13 mouse cellular contexts compared by ENCODE assay signal in genomic region chr19:6919431-6919830, GRCm38 (mm10). TPM values are rescaled to one million over a fixed set of nuclear protein-coding genes. Genes with fewer than 3 reads are reported as not detected.
A peak's percentile ranks its signal among the peaks of the same experiment; 100 is the strongest.
DNase-seq lines count a peak whose midpoint lies in the region; ATAC-seq and TF ChIP-seq lines count a peak whose summit lies in the region.
"Had no signal": no experiment of that assay in that cellular context is flagged by ENCODE, and none has a peak within 500 bp of the region (broad histone marks: within the 10 kb centered on the region; RNA-seq: fewer than 3 reads in every experiment).

No protein-coding gene starts in this region.

- TF ChIP-seq CTCF in kidney, postnatal 0 days (IDR thresholded peaks at IDR 0.05; ENCODE audit: low read depth) = no peak
- TF ChIP-seq CTCF in C2C12 (IDR thresholded peaks at IDR 0.05; ENCODE audit: control insufficient read depth, insufficient read depth, insufficient read length) = no peak

- H3K9me3 ChIP-seq in heart, embryonic 13.5 days = no peaks in the 10 kb centered on the region
- H3K9me3 ChIP-seq in kidney, postnatal 0 days (replicated peaks; ENCODE audit: low read length) = no peaks in the 10 kb centered on the region
- no peaks in the 10 kb centered on the region for H3K9me3 ChIP-seq in intestine, embryonic 14.5 days (ENCODE audit: control insufficient read depth, low read length)
- H3K9me3 ChIP-seq: embryonic facial prominence, embryonic 10.5 days had no signal

- H3K79me2 ChIP-seq in C2C12 (ENCODE audit: control insufficient read depth, insufficient read depth) = peaks cover 31% of the 10 kb centered on the region

- H3ac ChIP-seq in C2C12 (ENCODE audit: control insufficient read depth, insufficient read length, low read depth) = no peak overlapping the region

- no peak for ATAC-seq in heart, embryonic 13.5 days (ENCODE audit: extremely low read depth, insufficient number of reproducible peaks, low FRiP score, low TSS enrichment)
- ATAC-seq in kidney, postnatal 0 days (replicated peaks; ENCODE audit: low FRiP score, low read depth) = no peak
- ATAC-seq in intestine, embryonic 14.5 days (replicated peaks; ENCODE audit: low FRiP score, low TSS enrichment, low read depth) = no peak

- H3K4me2 ChIP-seq in heart, embryonic 13.5 days = peak overlapping the region; percentile 95
- no peak overlapping the region for H3K4me2 ChIP-seq in kidney, postnatal 0 days (ENCODE audit: low read length)
- H3K4me2 ChIP-seq in intestine, embryonic 14.5 days (ENCODE audit: low read length) = peak overlapping the region; percentile 87; the same call in 1 of the 2 replicates

- peaks cover 37% of the 10 kb centered on the region for H3K36me3 ChIP-seq in heart, embryonic 13.5 days
- H3K36me3 ChIP-seq in kidney, postnatal 0 days (ENCODE audit: insufficient read depth, low read length) = no peaks in the 10 kb centered on the region
- no peaks in the 10 kb centered on the region for H3K36me3 ChIP-seq in C2C12 (ENCODE audit: control insufficient read depth, insufficient read depth)
- peaks cover 5% of the 10 kb centered on the region for H3K36me3 ChIP-seq in intestine, embryonic 14.5 days (ENCODE audit: control insufficient read depth, insufficient read depth, low read length)

- H3K4me1 ChIP-seq in heart, embryonic 13.5 days = peaks cover 51% of the 10 kb centered on the region
- peaks cover 9% of the 10 kb centered on the region for H3K4me1 ChIP-seq in kidney, postnatal 0 days (replicated peaks; ENCODE audit: insufficient read depth, low read length)
- H3K4me1 ChIP-seq in intestine, embryonic 14.5 days (replicated peaks; ENCODE audit: control insufficient read depth, insufficient read depth, low read length) = peaks cover 13% of the 10 kb centered on the region

- H3K4me3 ChIP-seq in heart, embryonic 13.5 days = peak overlapping the region; percentile 79; the same call in 1 of the 2 replicates
- no peak overlapping the region for H3K4me3 ChIP-seq in kidney, postnatal 0 days (replicated peaks; ENCODE audit: low read depth, low read length)
- peak overlapping the region; percentile 6 for H3K4me3 ChIP-seq in C2C12 (ENCODE audit: insufficient read depth, poor library complexity, severe bottlenecking)
- no peak overlapping the region for H3K4me3 ChIP-seq in intestine, embryonic 14.5 days (ENCODE audit: low read depth, low read length)

- intact Hi-C loops in heart, postnatal 36 days (cut with DNase I) = no loop called here

- 0 out of 2 replicates have a peak overlapping the region, but pooled peaks have one; percentile 95 for H3K27ac ChIP-seq in heart, embryonic 13.5 days (replicated peaks)
- peak overlapping the region; percentile 92 for H3K27ac ChIP-seq in kidney, postnatal 0 days
- H3K27ac ChIP-seq in intestine, embryonic 14.5 days (ENCODE audit: low read depth) = peak overlapping the region; percentile 22; the same call in 1 of the 2 replicates

- DNase-seq in heart, postnatal 36 days = no peak
- DNase-seq in kidney, postnatal 0 days (ENCODE audit: low spot score) = no peak
- DNase-seq in kidney, postnatal 4 days = no peak
- no peak for DNase-seq in intestine, embryonic 14.5 days (ENCODE audit: low spot score)
- no peak for DNase-seq in layer of hippocampus, adult 9-11 months
- DNase-seq: adrenal gland, postnatal 14 days; lung, postnatal 14 days; spleen, adult 18-20 months; thymus, adult 2 months had no signal

- H3K27me3 ChIP-seq in heart, embryonic 13.5 days (replicated peaks) = peaks cover 13% of the 10 kb centered on the region
- H3K27me3 ChIP-seq in kidney, postnatal 0 days (ENCODE audit: insufficient read depth, low read length) = no peaks in the 10 kb centered on the region; the same call in 1 of the 2 replicates
- H3K27me3 ChIP-seq in C2C12 (ENCODE audit: control insufficient read depth, insufficient read depth, insufficient read length) = no peaks in the 10 kb centered on the region
- H3K27me3 ChIP-seq in intestine, embryonic 14.5 days (replicated peaks; ENCODE audit: control insufficient read depth, insufficient read depth, low read length) = peaks cover 15% of the 10 kb centered on the region

- H3K9ac ChIP-seq in heart, embryonic 13.5 days = peak overlapping the region; percentile 94
- H3K9ac ChIP-seq in kidney, postnatal 0 days (ENCODE audit: low read depth, low read length) = no peak overlapping the region
- no peak overlapping the region for H3K9ac ChIP-seq in intestine, embryonic 14.5 days (ENCODE audit: low read length)

- H3K79me3 ChIP-seq in C2C12 (ENCODE audit: low read depth) = peaks cover 4% of the 10 kb centered on the region

TF ChIP-seq in C2C12, 6 proteins besides CTCF, POLR2A, EP300 and RAD21:
- no peak for TF ChIP-seq FOSL1 (IDR thresholded peaks at IDR 0.05; ENCODE audit: insufficient read depth, low read length, poor library complexity, severe bottlenecking)
- TF ChIP-seq USF1 (IDR thresholded peaks at IDR 0.05; ENCODE audit: low read depth) = no peak
- TF ChIP-seq MAX (IDR thresholded peaks at IDR 0.05) = no peak
- no peak for TF ChIP-seq MYOG (IDR thresholded peaks at IDR 0.05; ENCODE audit: control insufficient read depth, extremely low read depth, insufficient read length)
- TF ChIP-seq MYOD1 (IDR thresholded peaks at IDR 0.05; ENCODE audit: control insufficient read depth, insufficient read length, low read depth) = no peak
- TF ChIP-seq CEBPB (IDR thresholded peaks at IDR 0.05; ENCODE audit: low read depth) = no peak

RNA-seq across cellular contexts. Expression of gene Esrra, which starts 2.2 kb away (rescaled TPM):
- 30.4 and 33.0 TPM in 2 replicates for polyA plus RNA-seq in heart, embryonic 13.5 days (2015; fragmentation: Nextera tagmentation; extraction: Ambion mirVana)
- total RNA-seq in heart, postnatal 36 days (2021) = 100 to 1,000 TPM; 146 to 154 TPM
- polyA plus RNA-seq in kidney, postnatal 0 days (2015; fragmentation: Nextera tagmentation; extraction: Ambion mirVana) = 22.7 and 23.0 TPM in 2 replicates
- polyA plus RNA-seq in C2C12 (2012; fragmentation: generic; extraction: Trizol) = 43.2 TPM
- polyA plus RNA-seq in intestine, embryonic 14.5 days (2014; fragmentation: Nextera tagmentation; extraction: Ambion mirVana) = 7.5 and 9.9 TPM in 2 replicates

RNA-seq across cellular contexts. Expression of gene Catsperz, which starts 5.7 kb away (rescaled TPM):
- polyA plus RNA-seq in heart, embryonic 13.5 days (2015; fragmentation: Nextera tagmentation; extraction: Ambion mirVana) = 1.7 and 3.6 TPM in 2 replicates
- total RNA-seq in heart, postnatal 36 days (2021) = not detected
- 3.9 and 4.0 TPM in 2 replicates for polyA plus RNA-seq in kidney, postnatal 0 days (2015; fragmentation: Nextera tagmentation; extraction: Ambion mirVana)
- polyA plus RNA-seq in C2C12 (2012; fragmentation: generic; extraction: Trizol) = 0.16 TPM
- polyA plus RNA-seq in intestine, embryonic 14.5 days (2014; fragmentation: Nextera tagmentation; extraction: Ambion mirVana) = 0.70 and 1.4 TPM in 2 replicates
- total RNA-seq: adrenal gland, postnatal 14 days; gastrocnemius, adult 18-20 months had no signal

RNA-seq across cellular contexts. Expression of gene Prdx5, which starts 9.5 kb away (rescaled TPM):
- 217 and 232 TPM in 2 replicates for polyA plus RNA-seq in heart, embryonic 13.5 days (2015; fragmentation: Nextera tagmentation; extraction: Ambion mirVana)
- 100 to 1,000 TPM; 693 to 776 TPM for total RNA-seq in heart, postnatal 36 days (2021)
- polyA plus RNA-seq in kidney, postnatal 0 days (2015; fragmentation: Nextera tagmentation; extraction: Ambion mirVana) = 822 and 884 TPM in 2 replicates
- polyA plus RNA-seq in C2C12 (2012; fragmentation: generic; extraction: Trizol) = 270 TPM
- 116 and 139 TPM in 2 replicates for polyA plus RNA-seq in intestine, embryonic 14.5 days (2014; fragmentation: Nextera tagmentation; extraction: Ambion mirVana)

RNA-seq across cellular contexts. Expression of gene Trmt112, which starts 9.9 kb away (rescaled TPM):
- 79.1 and 93.8 TPM in 2 replicates for polyA plus RNA-seq in heart, embryonic 13.5 days (2015; fragmentation: Nextera tagmentation; extraction: Ambion mirVana)
- 10 to 100 TPM; 27.8 to 30.3 TPM for total RNA-seq in heart, postnatal 36 days (2021)
- polyA plus RNA-seq in kidney, postnatal 0 days (2015; fragmentation: Nextera tagmentation; extraction: Ambion mirVana) = 137 and 142 TPM in 2 replicates
- 264 TPM for polyA plus RNA-seq in C2C12 (2012; fragmentation: generic; extraction: Trizol)
- polyA plus RNA-seq in intestine, embryonic 14.5 days (2014; fragmentation: Nextera tagmentation; extraction: Ambion mirVana) = 136 and 150 TPM in 2 replicates

RNA-seq across cellular contexts. Expression of gene Kcnk4, which starts 14.9 kb away (rescaled TPM):
- 0.18 and 0.44 TPM in 2 replicates for polyA plus RNA-seq in heart, embryonic 13.5 days (2015; fragmentation: Nextera tagmentation; extraction: Ambion mirVana)
- not detected for total RNA-seq in heart, postnatal 36 days (2021)
- 0.46 and 0.69 TPM in 2 replicates for polyA plus RNA-seq in kidney, postnatal 0 days (2015; fragmentation: Nextera tagmentation; extraction: Ambion mirVana)
- polyA plus RNA-seq in C2C12 (2012; fragmentation: generic; extraction: Trizol) = 0.26 TPM
- 0.22 TPM in 1 of 2 replicates, not detected in the other for polyA plus RNA-seq in intestine, embryonic 14.5 days (2014; fragmentation: Nextera tagmentation; extraction: Ambion mirVana)
- total RNA-seq: gastrocnemius, adult 18-20 months had no signal
- polyA plus RNA-seq: embryonic facial prominence, embryonic 10.5 days had no signal

Comparison
In these comparisons a context has a peak if more than half of its experiments do, and no peak if none do; other contexts are left out.
1. H3K27ac ChIP-seq: peak in every context shown above with its lines; median percentile 95 in heart, embryonic 13.5 days; 92 in kidney, postnatal 0 days; 22 in intestine, embryonic 14.5 days.
2. H3K4me3 ChIP-seq: peak in heart, embryonic 13.5 days (single experiment) and C2C12 (single experiment); none in kidney, postnatal 0 days (single experiment) and intestine, embryonic 14.5 days (single experiment).